7 mouse cellular contexts compared by ENCODE assay signal in genomic region chr17:14960520-14960919, GRCm38 (mm10). TPM values are rescaled to one million over a fixed set of nuclear protein-coding genes. Genes with fewer than 3 reads are reported as not detected.
DNase-seq lines count a peak whose midpoint lies in the region; ATAC-seq and TF ChIP-seq lines count a peak whose summit lies in the region.

No protein-coding gene starts in this region.

- no peaks in the 10 kb centered on the region for H3K9me3 ChIP-seq in MEL (replicated peaks; ENCODE audit: insufficient read depth, low read length)
- no peaks in the 10 kb centered on the region for H3K9me3 ChIP-seq in embryonic facial prominence, embryonic 10.5 days
- no peaks in the 10 kb centered on the region for H3K9me3 ChIP-seq in heart, postnatal 0 days (replicated peaks; ENCODE audit: control insufficient read depth, low read length)
- no peaks in the 10 kb centered on the region for H3K9me3 ChIP-seq in limb, embryonic 10.5 days (replicated peaks)
- no peaks in the 10 kb centered on the region for H3K9me3 ChIP-seq in midbrain, embryonic 14.5 days (ENCODE audit: control insufficient read depth, low read length)

- no peaks in the 10 kb centered on the region for H3K27me3 ChIP-seq in MEL (ENCODE audit: control insufficient read depth in 1 of 2, insufficient read depth in 2 of 2, low read length in 2 of 2)
- no peaks in the 10 kb centered on the region for H3K27me3 ChIP-seq in embryonic facial prominence, embryonic 10.5 days (replicated peaks; ENCODE audit: low read depth, poor library complexity, severe bottlenecking)
- H3K27me3 ChIP-seq in heart, postnatal 0 days (ENCODE audit: control insufficient read depth, insufficient read depth, low read length) = no peaks in the 10 kb centered on the region
- no peaks in the 10 kb centered on the region for H3K27me3 ChIP-seq in limb, embryonic 10.5 days (ENCODE audit: low read depth, poor library complexity, severe bottlenecking)
- H3K27me3 ChIP-seq in midbrain, embryonic 14.5 days (ENCODE audit: control insufficient read depth, insufficient read depth, low read length) = no peaks in the 10 kb centered on the region

- peak overlapping the region; percentile 67 for H3K27ac ChIP-seq in MEL (ENCODE audit: control insufficient read depth, low read depth, low read length)
- peak overlapping the region; percentile 87 for H3K27ac ChIP-seq in embryonic facial prominence, embryonic 10.5 days (replicated peaks)
- peak overlapping the region; percentile 83 for H3K27ac ChIP-seq in heart, postnatal 0 days (ENCODE audit: low read depth)
- H3K27ac ChIP-seq in limb, embryonic 10.5 days = peak overlapping the region; percentile 86
- no peak overlapping the region for H3K27ac ChIP-seq in midbrain, embryonic 14.5 days (replicated peaks; ENCODE audit: low read depth, low read length)

- H3K9ac ChIP-seq in MEL (ENCODE audit: control insufficient read depth, low read depth, low read length, poor library complexity, severe bottlenecking) = peak overlapping the region; percentile 98
- peak overlapping the region; percentile 61 for H3K9ac ChIP-seq in heart, postnatal 0 days (replicated peaks; ENCODE audit: low read depth, low read length)
- peak overlapping the region; percentile 65; the same call in 1 of the 2 replicates for H3K9ac ChIP-seq in midbrain, embryonic 14.5 days (replicated peaks; ENCODE audit: low read length)

- ATAC-seq in heart, postnatal 0 days (ENCODE audit: insufficient read depth, low read depth) = peak; percentile 18
- ATAC-seq in midbrain, embryonic 14.5 days (ENCODE audit: low FRiP score, low TSS enrichment) = peak; percentile 11; the same call in 1 of the 2 replicates

- TF ChIP-seq EP300 in MEL (IDR thresholded peaks at IDR 0.05; ENCODE audit: low read depth in 1 of 2, low read length in 2 of 2) = no peak
- TF ChIP-seq EP300 in heart, postnatal 0 days (IDR thresholded peaks at IDR 0.05; ENCODE audit: low read depth) = no peak

- H3K4me1 ChIP-seq in MEL (ENCODE audit: control insufficient read depth in 1 of 2, insufficient read depth in 2 of 2, low read length in 2 of 2) = peaks cover 9 to 20% of the 10 kb centered on the region in 2 experiments
- peaks cover 12% of the 10 kb centered on the region for H3K4me1 ChIP-seq in embryonic facial prominence, embryonic 10.5 days
- H3K4me1 ChIP-seq in heart, postnatal 0 days (ENCODE audit: control insufficient read depth, insufficient read depth) = peaks cover 6% of the 10 kb centered on the region; the same call in 1 of the 2 replicates
- peaks cover 12% of the 10 kb centered on the region for H3K4me1 ChIP-seq in limb, embryonic 10.5 days
- peaks cover 9% of the 10 kb centered on the region for H3K4me1 ChIP-seq in midbrain, embryonic 14.5 days (ENCODE audit: control insufficient read depth, insufficient read depth, low read length)

- peak overlapping the region; percentile 71 to 99 for H3K4me3 ChIP-seq in MEL (ENCODE audit: control insufficient read depth in 1 of 2, insufficient read depth in 1 of 2, low read depth in 2 of 2, low read length in 2 of 2)
- peak overlapping the region; percentile 79 for H3K4me3 ChIP-seq in embryonic facial prominence, embryonic 10.5 days
- H3K4me3 ChIP-seq in heart, postnatal 0 days (ENCODE audit: low read depth, low read length) = peak overlapping the region; percentile 65
- peak overlapping the region; percentile 77 for H3K4me3 ChIP-seq in limb, embryonic 10.5 days
- H3K4me3 ChIP-seq in midbrain, embryonic 14.5 days (replicated peaks; ENCODE audit: low read depth, low read length) = peak overlapping the region; percentile 59

- no peak for TF ChIP-seq POLR2A in MEL (IDR thresholded peaks at IDR 0.05; ENCODE audit: control insufficient read depth in 1 of 2, insufficient read depth in 1 of 2, low read depth in 1 of 2, low read length in 2 of 2, poor library complexity in 1 of 2)

- peaks cover 36% of the 10 kb centered on the region for H3K79me2 ChIP-seq in MEL (ENCODE audit: control insufficient read depth, insufficient read depth, low read length, poor library complexity)

- no peak for TF ChIP-seq CTCF in MEL (IDR thresholded peaks at IDR 0.05 in 2 of 3, conservative IDR thresholded peaks at IDR 0.05 in 1 of 3; ENCODE audit: control insufficient read depth in 1 of 3, insufficient read depth in 1 of 3, low read depth in 2 of 3, low read length in 3 of 3, poor library complexity in 1 of 3, severe bottlenecking in 1 of 3)
- no peak for TF ChIP-seq CTCF in heart, postnatal 0 days (IDR thresholded peaks at IDR 0.05; ENCODE audit: low read depth)

- H3K36me3 ChIP-seq in MEL (ENCODE audit: control insufficient read depth in 1 of 2, insufficient read depth in 2 of 2, low read length in 2 of 2) = peaks cover 26 to 32% of the 10 kb centered on the region in 2 experiments
- peaks cover 9% of the 10 kb centered on the region for H3K36me3 ChIP-seq in embryonic facial prominence, embryonic 10.5 days (replicated peaks)
- peaks cover 8% of the 10 kb centered on the region; the same call in 1 of the 2 replicates for H3K36me3 ChIP-seq in heart, postnatal 0 days (replicated peaks; ENCODE audit: control insufficient read depth, insufficient read depth, low read length)
- H3K36me3 ChIP-seq in limb, embryonic 10.5 days = peaks cover 19% of the 10 kb centered on the region
- H3K36me3 ChIP-seq in midbrain, embryonic 14.5 days (ENCODE audit: control insufficient read depth, insufficient read depth, low read length) = no peaks in the 10 kb centered on the region

- peak; percentile 35 to 38 for DNase-seq in B cell, adult 2 months
- DNase-seq in MEL (ENCODE audit: low read depth, low spot score) = peak; percentile 68
- peak; percentile 50 for DNase-seq in embryonic facial prominence, embryonic 10.5 days (ENCODE audit: low spot score)
- DNase-seq in heart, postnatal 0 days (ENCODE audit: low spot score) = no peak
- peak; percentile 53 for DNase-seq in limb, embryonic 10.5 days (ENCODE audit: low spot score)
- peak; percentile 13 for DNase-seq in midbrain, embryonic 14.5 days
- peak; percentile 33 to 41 for DNase-seq in thymus, adult 18-20 months

- WGBS in embryonic facial prominence, embryonic 10.5 days = under 1% methylated on average over 22 of the region's 23 CpGs
- WGBS in heart, postnatal 0 days = under 1% methylated on average over 19 of the region's 23 CpGs
- WGBS in limb, embryonic 10.5 days = under 1% methylated on average over 23 of the region's 23 CpGs
- 1% methylated on average over 19 of the region's 23 CpGs for WGBS in midbrain, embryonic 14.5 days

- peak overlapping the region; percentile 77 for H3K4me2 ChIP-seq in heart, postnatal 0 days (ENCODE audit: low read depth, low read length)
- peak overlapping the region; percentile 94 for H3K4me2 ChIP-seq in midbrain, embryonic 14.5 days (ENCODE audit: low read length)

- no peak for TF ChIP-seq RAD21 in MEL (IDR thresholded peaks at IDR 0.05; ENCODE audit: low read depth, low read length)

RNA-seq across cellular contexts. Expression of gene Phf10, which starts 0.6 kb away (rescaled TPM):
- total RNA-seq in MEL (2012; rRNA removed) = 185 and 216 TPM in 2 replicates
- polyA plus RNA-seq in MEL (2012; ENCODE audit: insufficient read depth in 1 of 2, insufficient read length in 2 of 2, low read depth in 1 of 2, low replicate concordance in 2 of 2, missing spikeins in 1 of 2) = 100 to 1,000 TPM; 265 to 627 TPM
- 28.2 and 33.8 TPM in 2 replicates for polyA plus RNA-seq in embryonic facial prominence, embryonic 10.5 days (2016; fragmentation: Nextera tagmentation; extraction: Ambion mirVana)
- 33.9 and 41.0 TPM in 2 replicates for total RNA-seq in heart, postnatal 0 days (2014; rRNA removed; ENCODE audit: low replicate concordance)
- polyA plus RNA-seq in heart, postnatal 0 days (2015; fragmentation: Nextera tagmentation; extraction: Ambion mirVana) = 17.2 and 18.2 TPM in 2 replicates
- 31.0 and 32.2 TPM in 2 replicates for polyA plus RNA-seq in limb, embryonic 10.5 days (2016; fragmentation: Nextera tagmentation; extraction: Ambion mirVana)
- 21.5 and 25.2 TPM in 2 replicates for polyA plus RNA-seq in midbrain, embryonic 14.5 days (2014; fragmentation: Nextera tagmentation; extraction: Ambion mirVana)

RNA-seq across cellular contexts. Expression of gene 1600012H06Rik, which starts 17.5 kb away (rescaled TPM):
- total RNA-seq in MEL (2012; rRNA removed) = 3.8 and 5.0 TPM in 2 replicates
- 1 to 10 TPM in 1 of 2 experiments, not detected in 1; 6.5 TPM for polyA plus RNA-seq in MEL (2012; ENCODE audit: insufficient read depth in 1 of 2, insufficient read length in 2 of 2, low read depth in 1 of 2, low replicate concordance in 2 of 2, missing spikeins in 1 of 2)
- 24.9 and 27.3 TPM in 2 replicates for polyA plus RNA-seq in embryonic facial prominence, embryonic 10.5 days (2016; fragmentation: Nextera tagmentation; extraction: Ambion mirVana)
- 15.7 and 20.1 TPM in 2 replicates for total RNA-seq in heart, postnatal 0 days (2014; rRNA removed; ENCODE audit: low replicate concordance)
- polyA plus RNA-seq in heart, postnatal 0 days (2015; fragmentation: Nextera tagmentation; extraction: Ambion mirVana) = 23.4 and 24.3 TPM in 2 replicates
- polyA plus RNA-seq in limb, embryonic 10.5 days (2016; fragmentation: Nextera tagmentation; extraction: Ambion mirVana) = 21.3 and 25.4 TPM in 2 replicates
- polyA plus RNA-seq in midbrain, embryonic 14.5 days (2014; fragmentation: Nextera tagmentation; extraction: Ambion mirVana) = 17.4 and 26.1 TPM in 2 replicates

RNA-seq across cellular contexts. Expression of gene Wdr27, which starts 17.6 kb away (rescaled TPM):
- total RNA-seq in MEL (2012; rRNA removed) = 0.10 and 0.69 TPM in 2 replicates
- polyA plus RNA-seq in MEL (2012; ENCODE audit: insufficient read depth in 1 of 2, insufficient read length in 2 of 2, low read depth in 1 of 2, low replicate concordance in 2 of 2, missing spikeins in 1 of 2) = 1 to 10 TPM in 1 of 2 experiments, not detected in 1; 1.4 TPM
- polyA plus RNA-seq in embryonic facial prominence, embryonic 10.5 days (2016; fragmentation: Nextera tagmentation; extraction: Ambion mirVana) = 4.3 and 5.0 TPM in 2 replicates
- total RNA-seq in heart, postnatal 0 days (2014; rRNA removed; ENCODE audit: low replicate concordance) = 0.46 and 0.66 TPM in 2 replicates
- polyA plus RNA-seq in heart, postnatal 0 days (2015; fragmentation: Nextera tagmentation; extraction: Ambion mirVana) = 4.7 and 4.9 TPM in 2 replicates
- polyA plus RNA-seq in limb, embryonic 10.5 days (2016; fragmentation: Nextera tagmentation; extraction: Ambion mirVana) = 3.4 and 5.0 TPM in 2 replicates
- polyA plus RNA-seq in midbrain, embryonic 14.5 days (2014; fragmentation: Nextera tagmentation; extraction: Ambion mirVana) = 8.9 and 9.6 TPM in 2 replicates

RNA-seq across cellular contexts. Expression of gene 9030025P20Rik, which starts 17.7 kb away (rescaled TPM):
- total RNA-seq in MEL (2012; rRNA removed) = 11.8 and 13.4 TPM in 2 replicates
- polyA plus RNA-seq in MEL (2012; ENCODE audit: insufficient read depth in 1 of 2, insufficient read length in 2 of 2, low read depth in 1 of 2, low replicate concordance in 2 of 2, missing spikeins in 1 of 2) = 10 to 100 TPM in 1 of 2 experiments, not detected in 1; 15.5 TPM
- polyA plus RNA-seq in embryonic facial prominence, embryonic 10.5 days (2016; fragmentation: Nextera tagmentation; extraction: Ambion mirVana) = 8.6 and 11.9 TPM in 2 replicates
- 1.5 and 13.4 TPM in 2 replicates for total RNA-seq in heart, postnatal 0 days (2014; rRNA removed; ENCODE audit: low replicate concordance)
- 5.9 and 7.3 TPM in 2 replicates for polyA plus RNA-seq in heart, postnatal 0 days (2015; fragmentation: Nextera tagmentation; extraction: Ambion mirVana)
- polyA plus RNA-seq in limb, embryonic 10.5 days (2016; fragmentation: Nextera tagmentation; extraction: Ambion mirVana) = 10.9 and 11.1 TPM in 2 replicates
- 8.4 and 8.8 TPM in 2 replicates for polyA plus RNA-seq in midbrain, embryonic 14.5 days (2014; fragmentation: Nextera tagmentation; extraction: Ambion mirVana)

RNA-seq across cellular contexts. Expression of gene Gm3417, which starts 18.1 kb away (rescaled TPM):
- 3.9 and 5.2 TPM in 2 replicates for total RNA-seq in MEL (2012; rRNA removed)
- 1 to 10 TPM in 1 of 2 experiments, not detected in 1; 2.0 TPM for polyA plus RNA-seq in MEL (2012; ENCODE audit: insufficient read depth in 1 of 2, insufficient read length in 2 of 2, low read depth in 1 of 2, low replicate concordance in 2 of 2, missing spikeins in 1 of 2)
- polyA plus RNA-seq in embryonic facial prominence, embryonic 10.5 days (2016; fragmentation: Nextera tagmentation; extraction: Ambion mirVana) = 0.55 and 1.3 TPM in 2 replicates
- not detected in 2 replicates for total RNA-seq in heart, postnatal 0 days (2014; rRNA removed; ENCODE audit: low replicate concordance)
- polyA plus RNA-seq in heart, postnatal 0 days (2015; fragmentation: Nextera tagmentation; extraction: Ambion mirVana) = 1.2 TPM in 1 of 2 replicates, not detected in the other
- 0.31 and 0.78 TPM in 2 replicates for polyA plus RNA-seq in limb, embryonic 10.5 days (2016; fragmentation: Nextera tagmentation; extraction: Ambion mirVana)
- polyA plus RNA-seq in midbrain, embryonic 14.5 days (2014; fragmentation: Nextera tagmentation; extraction: Ambion mirVana) = 0.36 TPM in 1 of 2 replicates, not detected in the other
